7 mouse cellular contexts compared by ENCODE assay signal in the genomic region with DNA sequence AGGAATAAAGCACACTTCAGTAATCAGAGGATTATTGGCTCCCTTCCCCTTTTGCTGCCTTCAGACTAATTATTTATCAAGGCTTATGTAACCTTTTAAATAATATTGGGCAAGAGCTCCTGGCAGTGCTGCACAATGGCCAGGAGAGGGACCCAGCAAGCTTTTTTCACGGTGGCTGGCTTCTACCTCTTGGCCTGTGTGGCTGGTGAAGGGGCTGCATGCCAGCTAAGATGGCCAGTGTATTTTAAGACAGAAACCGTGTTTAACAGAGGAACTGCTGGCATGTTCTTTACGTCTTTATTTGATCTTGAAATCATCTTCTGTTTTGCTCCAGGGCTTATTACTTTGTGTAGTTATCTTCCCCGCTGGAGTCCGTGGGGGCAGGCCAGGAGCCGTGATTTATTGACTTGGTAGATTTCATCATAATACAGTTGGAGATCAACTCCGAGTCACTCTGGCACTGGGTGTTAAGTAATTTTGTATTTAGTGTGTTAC. TPM values are rescaled to one million over a fixed set of nuclear protein-coding genes. Genes with fewer than 3 reads are reported as not detected.
DNase-seq lines count a peak whose midpoint lies in the region; ATAC-seq and TF ChIP-seq lines count a peak whose summit lies in the region.

No protein-coding gene starts in this region.

- H3K36me3 ChIP-seq in midbrain, embryonic 16.5 days (ENCODE audit: control insufficient read depth, insufficient read depth, low read length), result peaks cover 31% of the 10 kb centered on the region

- peak; percentile 49 for TF ChIP-seq CTCF in bone marrow, adult 2 months (IDR thresholded peaks at IDR 0.05; ENCODE audit: control insufficient read depth, insufficient read depth, low read length)

- no peaks in the 10 kb centered on the region for H3K4me1 ChIP-seq in bone marrow, adult 2 months (ENCODE audit: control insufficient read depth, insufficient read depth, low read length)
- no peaks in the 10 kb centered on the region for H3K4me1 ChIP-seq in midbrain, embryonic 16.5 days (ENCODE audit: control insufficient read depth, insufficient read depth, low read length)

- DNase-seq in right cerebral cortex, adult 2 months (ENCODE audit: low spot score in 2 of 2), result peak; percentile 40 to 44
- no peak for DNase-seq in right cerebral cortex, postnatal 4 days
- DNase-seq in gastrocnemius, adult 18-20 months (ENCODE audit: low spot score), result peak; percentile 80
- peak; percentile 74 for DNase-seq in layer of hippocampus, adult 11-12 months (ENCODE audit: low spot score)

- peak; percentile 83 for ATAC-seq in megakaryocyte progenitor cell, adult 5-6 weeks (replicated peaks; ENCODE audit: poor library complexity)
- no peak for ATAC-seq in midbrain, embryonic 16.5 days

- H3K9ac ChIP-seq in midbrain, embryonic 16.5 days (ENCODE audit: low read depth, low read length), result no peak overlapping the region

- no peak overlapping the region for H3K4me3 ChIP-seq in bone marrow, adult 2 months (replicated peaks; ENCODE audit: control insufficient read depth, low read depth, low read length)
- no peak overlapping the region for H3K4me3 ChIP-seq in midbrain, embryonic 16.5 days (ENCODE audit: low read depth, low read length)

- no peak for TF ChIP-seq POLR2A in bone marrow, adult 2 months (IDR thresholded peaks at IDR 0.05; ENCODE audit: borderline replicate concordance, control insufficient read depth, low read depth, low read length)

- H3K27me3 ChIP-seq in midbrain, embryonic 16.5 days (ENCODE audit: control insufficient read depth, insufficient read depth, low read depth, low read length), result no peaks in the 10 kb centered on the region

- no peak overlapping the region for H3K27ac ChIP-seq in bone marrow, adult 2 months (ENCODE audit: control insufficient read depth, insufficient read depth, low read depth, low read length, poor library complexity)
- H3K27ac ChIP-seq in midbrain, embryonic 16.5 days (ENCODE audit: low read length), result no peak overlapping the region

- 56% methylated on average over 7 of the region's 7 CpGs for WGBS in bone marrow, adult 2 months
- 70% methylated on average over 7 of the region's 7 CpGs for WGBS in midbrain, embryonic 16.5 days

- no peak overlapping the region for H3K4me2 ChIP-seq in midbrain, embryonic 16.5 days (ENCODE audit: low read length)

- no peaks in the 10 kb centered on the region for H3K9me3 ChIP-seq in midbrain, embryonic 16.5 days (replicated peaks; ENCODE audit: control insufficient read depth, low read length, poor library complexity, severe bottlenecking)

RNA-seq across cellular contexts. Expression of a gene that starts 15.2 kb away (rescaled TPM):
- polyA plus RNA-seq in bone marrow, adult 2 months (2011; ENCODE audit: insufficient read depth, insufficient read length, low replicate concordance, missing spikeins), result 10.5 and 18.0 TPM in 2 replicates
- total RNA-seq in gastrocnemius, adult 18-20 months (2021), result 10 to 100 TPM; 19.3 to 20.3 TPM
- 39.3 and 40.3 TPM in 2 replicates for total RNA-seq in megakaryocyte progenitor cell, adult 5-6 weeks (2015)
- total RNA-seq in megakaryocyte progenitor cell, adult 5-6 weeks (2017), result 36.6 and 62.7 TPM in 2 replicates
- 85.6 and 86.8 TPM in 2 replicates for polyA plus RNA-seq in midbrain, embryonic 16.5 days (2015; fragmentation: Nextera tagmentation; extraction: Ambion mirVana)

RNA-seq across cellular contexts. Expression of a gene that starts 15.2 kb away (rescaled TPM):
- polyA plus RNA-seq in bone marrow, adult 2 months (2011; ENCODE audit: insufficient read depth, insufficient read length, low replicate concordance, missing spikeins), result 14.9 and 37.1 TPM in 2 replicates
- 10 to 100 TPM in 1 of 2 experiments, 1 to 10 TPM in 1; 8.8 to 12.4 TPM for total RNA-seq in gastrocnemius, adult 18-20 months (2021)
- 22.7 and 23.0 TPM in 2 replicates for total RNA-seq in megakaryocyte progenitor cell, adult 5-6 weeks (2015)
- 19.2 and 32.1 TPM in 2 replicates for total RNA-seq in megakaryocyte progenitor cell, adult 5-6 weeks (2017)
- 35.5 and 38.6 TPM in 2 replicates for polyA plus RNA-seq in midbrain, embryonic 16.5 days (2015; fragmentation: Nextera tagmentation; extraction: Ambion mirVana)

RNA-seq across cellular contexts. Expression of a gene that starts 28.9 kb away (rescaled TPM):
- 3.1 and 5.2 TPM in 2 replicates for polyA plus RNA-seq in bone marrow, adult 2 months (2011; ENCODE audit: insufficient read depth, insufficient read length, low replicate concordance, missing spikeins)
- total RNA-seq in gastrocnemius, adult 18-20 months (2021), result 1 to 10 TPM; 3.3 to 4.1 TPM
- total RNA-seq in megakaryocyte progenitor cell, adult 5-6 weeks (2015), result 10.6 and 10.7 TPM in 2 replicates
- total RNA-seq in megakaryocyte progenitor cell, adult 5-6 weeks (2017), result 4.3 and 6.8 TPM in 2 replicates
- 52.9 and 56.8 TPM in 2 replicates for polyA plus RNA-seq in midbrain, embryonic 16.5 days (2015; fragmentation: Nextera tagmentation; extraction: Ambion mirVana)

RNA-seq across cellular contexts. Expression of a gene that starts 41.4 kb away (rescaled TPM):
- polyA plus RNA-seq in bone marrow, adult 2 months (2011; ENCODE audit: insufficient read depth, insufficient read length, low replicate concordance, missing spikeins), result 14.5 and 22.6 TPM in 2 replicates
- total RNA-seq in gastrocnemius, adult 18-20 months (2021), result 1 to 10 TPM; 7.4 to 8.1 TPM
- 137 and 148 TPM in 2 replicates for total RNA-seq in megakaryocyte progenitor cell, adult 5-6 weeks (2015)
- 77.6 and 90.6 TPM in 2 replicates for total RNA-seq in megakaryocyte progenitor cell, adult 5-6 weeks (2017)
- 30.3 and 31.5 TPM in 2 replicates for polyA plus RNA-seq in midbrain, embryonic 16.5 days (2015; fragmentation: Nextera tagmentation; extraction: Ambion mirVana)
